Mouse (Mus musculus) spleen, postnatal 10 days (tissue): ENCODE measurements at regions not wholly inside any gene's neighbourhood (a gene's known extent, or its start where the extent isn't known, plus 50 kb on each side); places are given as distances from the start of the nearest gene placed in this dataset.
"Not testable (repeated sequence)": the region's sequence is repeated elsewhere in the genome, so short reads cannot be mapped to it uniquely, and the experiment has no call there.

ENCODE experiments used
- DNase-seq, 2 experiments: peaks; one replicate each; pipeline ENCODE4 v3.0.0; 2021 to 2022; ENCODE audit warnings: low spot score in 2 of 2

GRCm38 (mm10) chr6:64948839-64949238 is 93.5 kb upstream of the Smarcad1 start:
- peak in 1 of 2 experiments; percentile 21 for DNase-seq

GRCm38 (mm10) chr6:64961608-64962486 is 80.5 kb upstream of the Smarcad1 start:
- DNase-seq: no peak

DNA sequence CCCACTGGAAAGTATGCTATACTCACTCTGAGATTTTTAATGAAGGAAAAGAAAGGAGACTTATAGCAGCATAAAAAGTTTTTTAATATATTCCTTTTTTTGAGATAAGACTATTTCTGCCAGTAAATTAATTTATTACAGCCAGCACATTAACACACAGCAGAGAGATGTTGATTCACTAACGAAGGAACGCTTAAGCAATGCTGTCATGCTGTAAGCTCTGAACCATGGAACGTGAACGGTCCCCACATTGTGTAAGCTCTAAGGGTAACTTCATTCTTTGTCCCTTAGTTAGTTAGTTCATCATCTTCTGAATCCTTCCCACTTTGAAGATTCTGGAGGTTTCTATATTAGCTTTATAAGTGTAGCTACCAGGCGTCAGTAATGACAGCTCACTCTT is 79.8 kb upstream of the Smarcad1 start:
- DNase-seq: no peak

- DNase-seq: no peak
Observed at GRCm38 (mm10) chr6:64964664-64965063, 77.7 kb upstream of the Smarcad1 start.

DNA sequence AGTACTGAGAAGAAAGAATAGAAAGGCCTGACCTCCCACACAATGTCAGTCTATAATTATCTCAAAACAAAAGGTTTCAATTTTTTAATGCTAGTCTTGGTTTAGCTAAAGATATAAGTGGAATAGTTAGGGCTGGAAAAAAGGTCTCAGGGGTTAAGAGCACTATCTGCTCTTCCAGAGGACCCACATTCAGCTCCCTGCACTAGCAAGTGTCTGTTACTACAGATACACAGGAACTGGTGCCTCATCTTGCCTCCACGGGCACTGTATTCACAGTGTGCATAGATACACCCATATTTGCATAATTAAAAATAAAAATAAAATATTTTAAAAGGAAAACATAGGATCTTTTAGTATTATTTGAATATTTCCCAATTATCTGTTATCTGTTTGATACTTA is 77.2 kb upstream of the Smarcad1 start:
- no peak for DNase-seq

DNA sequence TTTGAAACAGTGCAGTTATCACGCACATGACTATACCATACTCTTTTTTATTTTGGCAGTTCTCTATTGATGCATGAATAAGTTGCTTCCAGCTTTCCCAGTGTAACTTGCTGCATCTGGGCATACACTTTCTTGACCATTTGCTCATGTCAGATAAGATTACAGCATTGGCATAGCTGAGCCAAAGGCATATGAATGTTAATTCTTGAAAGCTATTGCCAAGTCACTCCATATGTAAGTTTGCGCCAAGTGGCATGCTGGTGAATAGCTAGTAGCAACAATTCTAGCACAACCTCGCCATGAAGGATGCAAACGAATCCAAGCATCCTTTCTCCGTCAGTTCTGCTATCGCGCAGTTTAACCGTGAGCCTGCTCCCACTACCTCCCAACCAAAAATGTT is 72.2 kb upstream of the Smarcad1 start:
- DNase-seq: no peak

DNA sequence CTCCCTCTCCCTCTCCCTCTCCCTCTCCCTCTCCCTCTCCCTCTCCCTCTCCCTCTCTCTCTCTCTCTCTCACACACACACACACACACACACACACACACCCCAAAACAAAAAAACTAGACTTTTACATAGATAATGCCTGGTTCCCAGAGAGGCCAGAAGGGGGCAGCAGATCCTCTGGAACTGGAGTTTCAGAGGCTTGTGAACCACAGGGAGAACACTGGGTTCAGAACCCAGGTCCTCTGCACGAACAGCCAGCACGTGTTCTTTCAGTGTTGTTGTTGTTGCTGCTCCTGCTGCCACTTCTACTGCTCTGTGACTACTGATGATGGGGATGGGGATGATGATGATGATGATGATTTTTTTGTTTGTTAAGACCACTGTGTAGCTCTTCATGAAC is 68.4 kb upstream of the Smarcad1 start:
- DNase-seq: peak; percentile 5 to 61

- not testable (repeated sequence) for DNase-seq
Observed at GRCm38 (mm10) chr6:64974453-64974852, 67.9 kb upstream of the Smarcad1 start.

GRCm38 (mm10) chr6:64982132-64982531 is 60.3 kb upstream of the Smarcad1 start:
- no peak for DNase-seq
